Mouse (Mus musculus): ENCODE results near the gene Retreg1. TPM values are rescaled to one million over a fixed set of nuclear protein-coding genes. Genes with fewer than 3 reads are reported as not detected.
A peak's percentile ranks its signal among the peaks of the same experiment; 100 is the strongest.
"Not testable (repeated sequence)": the region's sequence is repeated elsewhere in the genome, so short reads cannot be mapped to it uniquely, and the experiment has no call there.

The Retreg1 gene
- total RNA-seq, 1 experiment from 2014 or later = 200 TPM

DNA sequence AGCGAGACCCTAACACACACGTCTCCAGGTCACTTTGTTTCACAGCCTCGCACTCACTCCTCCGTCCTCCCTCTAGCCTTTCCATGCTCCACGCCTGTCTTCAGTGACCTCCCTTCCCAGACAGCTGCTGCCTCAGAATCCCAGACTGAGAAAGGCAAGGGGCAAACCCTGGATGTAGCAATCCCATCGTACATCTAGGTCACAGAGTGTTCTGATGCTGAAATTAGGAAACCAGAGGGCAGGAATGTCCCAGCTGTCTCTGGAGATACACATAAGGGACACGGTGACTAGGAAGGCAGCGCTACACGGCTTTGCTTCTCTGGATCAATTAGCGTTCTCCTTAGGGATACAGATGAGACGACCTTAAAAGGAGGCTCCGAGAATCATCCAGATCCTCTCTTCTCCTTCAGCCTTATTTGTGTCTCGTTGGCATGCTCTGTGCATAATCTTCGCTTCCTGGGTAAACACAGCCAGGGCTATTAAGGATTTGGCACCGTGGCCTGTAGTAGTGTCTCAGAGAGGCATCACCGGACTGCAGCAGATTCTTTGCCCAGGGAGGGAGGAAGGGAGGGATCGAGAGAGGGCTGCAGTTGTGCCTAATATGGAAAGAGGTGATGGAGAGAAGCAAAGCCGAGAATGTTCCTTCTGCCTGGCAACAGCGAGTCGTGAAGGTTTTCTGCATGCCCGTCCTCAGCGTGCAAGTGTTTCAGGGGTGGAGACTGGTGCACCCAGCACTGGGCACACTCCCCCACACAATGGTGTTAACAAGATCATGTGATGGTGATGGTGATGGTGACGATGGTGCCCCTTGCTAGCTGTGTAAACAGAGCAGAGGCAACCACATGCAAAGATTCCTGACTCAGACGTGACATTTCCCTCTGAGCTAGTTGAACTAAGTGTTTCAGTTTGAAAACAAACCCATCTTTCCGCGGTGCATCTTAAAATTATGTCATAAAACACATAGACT, 105.6 kb downstream of the Retreg1 start:
- no peak for ATAC-seq (replicated peaks in 1 of 2; ENCODE audit: insufficient read depth in 1 of 2, low FRiP score in 2 of 2, low TSS enrichment in 1 of 2, low read depth in 1 of 2, poor library complexity in 2 of 2, severe bottlenecking in 2 of 2)

DNA sequence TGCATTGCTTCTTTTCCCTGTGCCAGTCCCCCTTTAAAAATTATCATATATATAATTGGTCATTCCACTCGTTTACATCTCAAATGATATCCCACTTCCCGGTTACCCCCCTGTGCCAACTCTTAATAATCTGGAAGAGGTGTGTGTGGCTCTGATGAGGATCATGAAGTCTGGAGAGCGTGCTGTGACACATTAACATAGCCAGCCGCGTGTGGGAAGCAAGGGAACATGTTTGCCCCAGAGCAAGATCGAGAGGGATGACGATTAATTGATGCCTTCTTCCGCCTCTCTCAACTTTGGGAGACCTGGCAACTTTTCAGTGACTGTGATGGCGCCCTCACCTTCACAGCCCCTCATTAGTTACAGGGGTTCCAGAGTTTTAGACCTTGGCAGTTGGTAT, 106.7 kb downstream of the Retreg1 start:
- ATAC-seq (replicated peaks in 1 of 2; ENCODE audit: insufficient read depth in 1 of 2, low FRiP score in 2 of 2, low TSS enrichment in 1 of 2, low read depth in 1 of 2, poor library complexity in 2 of 2, severe bottlenecking in 2 of 2) = no peak

- peak in 1 of 2 experiments; percentile 20; a peak in 1 of 4 replicates for ATAC-seq (replicated peaks in 1 of 2; ENCODE audit: insufficient read depth in 1 of 2, low FRiP score in 2 of 2, low TSS enrichment in 1 of 2, low read depth in 1 of 2, poor library complexity in 2 of 2, severe bottlenecking in 2 of 2)
Observed at GRCm38 (mm10) chr15:25950584-25950983, 107.6 kb downstream of the Retreg1 start.

DNA sequence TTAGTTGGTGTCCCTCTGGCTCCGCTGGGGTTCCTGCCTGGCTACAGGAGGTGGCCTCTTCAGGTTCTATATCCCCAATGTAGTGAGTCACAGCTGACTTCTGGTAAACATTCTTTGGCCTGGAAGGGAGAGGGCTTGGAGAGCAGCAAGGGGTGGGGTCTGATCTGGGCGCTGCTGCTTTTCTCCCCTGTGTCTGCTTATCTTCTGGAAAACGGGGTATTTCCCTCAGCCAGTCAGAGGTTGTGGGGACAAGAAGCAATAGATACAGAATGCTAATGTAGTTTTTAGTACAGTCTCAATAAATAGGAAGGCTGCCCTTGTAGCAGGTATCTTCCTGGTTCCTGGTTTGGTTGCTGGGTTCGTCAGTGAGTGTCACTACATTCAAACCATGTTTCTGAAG, 108.1 kb downstream of the Retreg1 start:
- ATAC-seq (replicated peaks in 1 of 2; ENCODE audit: insufficient read depth in 1 of 2, low FRiP score in 2 of 2, low TSS enrichment in 1 of 2, low read depth in 1 of 2, poor library complexity in 2 of 2, severe bottlenecking in 2 of 2) = no peak

DNA sequence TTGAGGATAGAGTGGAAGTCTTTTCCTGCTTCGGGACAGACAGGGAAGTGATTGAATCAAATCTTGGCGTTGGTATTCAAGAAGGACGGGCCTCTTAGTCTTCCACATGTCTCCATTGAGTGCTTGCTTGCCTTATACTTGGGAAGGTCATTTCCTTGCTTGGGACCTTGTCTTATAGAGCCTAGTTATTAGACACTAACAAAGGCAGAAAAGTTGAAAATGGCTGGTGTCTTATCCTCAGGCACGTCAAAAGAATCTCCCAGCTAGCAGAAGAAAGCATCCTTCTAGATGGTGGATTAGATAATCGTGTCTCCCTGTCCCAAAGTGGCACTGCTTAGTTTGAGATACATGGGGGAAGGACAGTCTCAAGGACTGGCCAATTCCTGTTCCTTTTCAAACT, 113.0 kb downstream of the Retreg1 start:
- ATAC-seq (replicated peaks in 1 of 2; ENCODE audit: insufficient read depth in 1 of 2, low FRiP score in 2 of 2, low TSS enrichment in 1 of 2, low read depth in 1 of 2, poor library complexity in 2 of 2, severe bottlenecking in 2 of 2) = no peak

DNA sequence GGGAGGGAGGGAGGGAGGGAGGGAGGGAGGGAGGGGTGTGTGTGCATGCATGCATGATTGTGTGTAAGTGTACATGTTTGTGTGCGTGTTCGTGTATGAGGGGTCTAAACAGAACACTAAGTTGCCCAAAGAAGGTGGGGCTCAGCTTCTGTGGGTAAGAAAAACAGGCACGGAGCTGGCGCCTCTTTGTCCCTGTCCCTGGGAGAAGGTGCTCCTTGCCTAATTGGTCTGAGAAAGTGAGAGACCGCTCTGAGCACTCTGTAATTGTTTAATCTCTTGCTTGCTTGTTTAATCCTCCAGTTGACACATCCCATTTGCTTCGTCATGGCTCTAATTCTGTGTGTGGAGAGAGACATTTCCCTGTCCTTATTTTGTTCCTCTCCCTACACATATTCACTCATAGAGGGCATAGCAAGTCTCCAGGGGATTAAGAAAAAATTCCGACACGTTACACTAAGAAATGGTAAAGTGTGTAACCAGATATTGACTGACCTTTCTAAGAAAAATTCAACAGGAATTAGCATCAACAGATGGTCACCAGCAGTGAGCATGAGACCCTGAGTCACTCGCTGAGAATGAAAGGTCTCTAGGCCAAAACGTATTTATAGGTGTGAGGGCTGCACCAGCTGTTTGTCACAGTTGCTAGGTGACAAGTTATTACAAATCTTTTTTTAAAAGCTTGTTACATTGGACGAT, 113.6 kb downstream of the Retreg1 start:
- ATAC-seq (replicated peaks in 1 of 2; ENCODE audit: insufficient read depth in 1 of 2, low FRiP score in 2 of 2, low TSS enrichment in 1 of 2, low read depth in 1 of 2, poor library complexity in 2 of 2, severe bottlenecking in 2 of 2) = no peak

GRCm38 (mm10) chr15:25957651-25958050, 114.7 kb downstream of the Retreg1 start:
- no peak for ATAC-seq (replicated peaks in 1 of 2; ENCODE audit: insufficient read depth in 1 of 2, low FRiP score in 2 of 2, low TSS enrichment in 1 of 2, low read depth in 1 of 2, poor library complexity in 2 of 2, severe bottlenecking in 2 of 2)

- ATAC-seq (replicated peaks in 1 of 2; ENCODE audit: insufficient read depth in 1 of 2, low FRiP score in 2 of 2, low TSS enrichment in 1 of 2, low read depth in 1 of 2, poor library complexity in 2 of 2, severe bottlenecking in 2 of 2) = peak; percentile 87 to 90
Observed at GRCm38 (mm10) chr15:25959375-25959774, 116.4 kb downstream of the Retreg1 start.

- ATAC-seq (replicated peaks in 1 of 2; ENCODE audit: insufficient read depth in 1 of 2, low FRiP score in 2 of 2, low TSS enrichment in 1 of 2, low read depth in 1 of 2, poor library complexity in 2 of 2, severe bottlenecking in 2 of 2) = no peak
Observed at GRCm38 (mm10) chr15:25960231-25960630, 117.3 kb downstream of the Retreg1 start.

DNA sequence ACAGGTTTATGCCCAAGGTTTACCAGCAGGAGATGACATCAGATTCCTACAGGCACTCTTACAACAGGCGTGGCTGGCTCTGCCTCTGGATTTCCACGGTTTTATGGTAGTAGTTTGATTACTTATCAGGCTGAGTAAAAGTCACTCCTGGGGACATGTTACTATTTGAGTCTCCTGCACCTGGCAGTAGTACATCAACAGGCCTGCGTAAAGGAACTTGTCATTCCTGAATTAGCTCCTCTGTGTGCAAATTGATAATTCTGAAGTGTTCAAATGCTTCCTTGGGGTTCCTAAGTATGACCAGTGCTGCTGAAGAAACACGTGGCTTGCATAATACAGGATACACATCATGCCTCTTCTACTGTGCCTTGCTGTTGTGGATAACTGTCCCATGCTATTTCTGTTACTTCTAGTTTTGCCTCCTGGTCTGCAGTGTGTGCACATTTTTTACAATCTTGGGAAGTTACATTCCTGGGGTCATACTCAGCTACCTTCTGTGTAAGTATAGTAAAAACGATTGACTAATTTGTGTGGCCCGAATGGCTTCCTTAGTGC, 123.3 kb downstream of the Retreg1 start:
- ATAC-seq (replicated peaks in 1 of 2; ENCODE audit: insufficient read depth in 1 of 2, low FRiP score in 2 of 2, low TSS enrichment in 1 of 2, low read depth in 1 of 2, poor library complexity in 2 of 2, severe bottlenecking in 2 of 2) = no peak

- no peak for ATAC-seq (replicated peaks in 1 of 2; ENCODE audit: insufficient read depth in 1 of 2, low FRiP score in 2 of 2, low TSS enrichment in 1 of 2, low read depth in 1 of 2, poor library complexity in 2 of 2, severe bottlenecking in 2 of 2)
Observed at GRCm38 (mm10) chr15:25971596-25971995, 128.6 kb downstream of the Retreg1 start.

DNA sequence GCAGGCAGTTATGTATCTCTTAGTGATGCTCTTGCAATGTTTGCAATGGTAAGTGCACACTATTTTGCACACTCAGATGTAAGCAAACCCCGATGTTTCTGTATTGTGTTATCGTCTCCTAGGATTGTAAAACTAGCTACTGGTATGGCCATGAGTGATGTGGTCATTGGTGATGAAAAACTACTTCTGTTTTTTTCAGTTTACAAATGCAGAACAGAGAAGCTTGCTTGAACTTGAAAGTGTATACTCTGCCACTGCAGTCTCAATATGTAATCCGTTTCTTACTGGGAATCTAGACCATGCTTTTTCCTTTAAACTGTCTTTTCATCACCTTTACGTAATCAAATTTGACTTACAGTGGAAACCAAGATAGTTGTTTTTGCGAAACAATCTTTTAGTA, 129.8 kb downstream of the Retreg1 start:
- peak in 1 of 2 experiments; percentile 45; a peak in 1 of 4 replicates for ATAC-seq (replicated peaks in 1 of 2; ENCODE audit: insufficient read depth in 1 of 2, low FRiP score in 2 of 2, low TSS enrichment in 1 of 2, low read depth in 1 of 2, poor library complexity in 2 of 2, severe bottlenecking in 2 of 2)

- no peak for ATAC-seq (replicated peaks in 1 of 2; ENCODE audit: insufficient read depth in 1 of 2, low FRiP score in 2 of 2, low TSS enrichment in 1 of 2, low read depth in 1 of 2, poor library complexity in 2 of 2, severe bottlenecking in 2 of 2)
Observed at GRCm38 (mm10) chr15:25974352-25974751, 131.4 kb downstream of the Retreg1 start.

DNA sequence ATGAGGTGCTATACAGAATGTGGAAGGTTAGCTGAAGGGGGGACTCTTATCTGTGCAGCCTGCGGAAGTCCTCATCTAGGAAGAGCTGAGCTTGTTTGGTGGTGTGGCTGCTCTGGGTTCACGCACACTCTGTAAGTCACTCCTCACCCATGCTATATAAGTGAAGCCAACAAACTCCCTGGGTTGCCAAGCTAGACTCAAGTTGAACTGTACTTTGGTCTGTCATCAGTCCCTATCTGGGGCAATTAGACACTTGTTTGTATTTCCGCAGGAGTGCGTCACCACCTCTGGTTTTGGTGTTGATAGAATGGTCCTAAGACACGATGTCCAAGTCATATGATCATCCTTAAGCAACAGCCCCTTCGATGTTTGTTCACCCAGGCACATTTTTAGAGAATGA, 132.8 kb downstream of the Retreg1 start:
- ATAC-seq (replicated peaks in 1 of 2; ENCODE audit: insufficient read depth in 1 of 2, low FRiP score in 2 of 2, low TSS enrichment in 1 of 2, low read depth in 1 of 2, poor library complexity in 2 of 2, severe bottlenecking in 2 of 2) = no peak

DNA sequence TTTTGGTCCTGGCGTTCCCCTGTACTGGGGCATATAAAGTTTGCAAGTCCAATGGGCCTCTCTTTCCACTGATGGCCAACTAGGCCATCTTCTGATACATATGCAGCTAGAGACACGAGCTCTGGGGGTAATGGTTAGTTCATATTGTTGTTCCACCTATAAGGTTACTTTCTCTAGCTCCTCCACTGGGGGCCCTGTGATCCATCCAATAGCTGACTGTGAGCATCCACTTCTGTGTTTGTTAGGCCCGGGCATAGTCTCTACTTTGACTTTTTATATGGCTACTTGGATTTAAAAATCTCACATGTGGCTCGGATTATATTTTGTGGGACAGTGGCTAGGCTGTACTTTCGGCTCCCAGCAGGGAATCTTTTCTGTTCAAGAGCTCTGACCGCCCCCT, 140.6 kb downstream of the Retreg1 start:
- ATAC-seq (replicated peaks in 1 of 2; ENCODE audit: insufficient read depth in 1 of 2, low FRiP score in 2 of 2, low TSS enrichment in 1 of 2, low read depth in 1 of 2, poor library complexity in 2 of 2, severe bottlenecking in 2 of 2) = not testable (repeated sequence)

DNA sequence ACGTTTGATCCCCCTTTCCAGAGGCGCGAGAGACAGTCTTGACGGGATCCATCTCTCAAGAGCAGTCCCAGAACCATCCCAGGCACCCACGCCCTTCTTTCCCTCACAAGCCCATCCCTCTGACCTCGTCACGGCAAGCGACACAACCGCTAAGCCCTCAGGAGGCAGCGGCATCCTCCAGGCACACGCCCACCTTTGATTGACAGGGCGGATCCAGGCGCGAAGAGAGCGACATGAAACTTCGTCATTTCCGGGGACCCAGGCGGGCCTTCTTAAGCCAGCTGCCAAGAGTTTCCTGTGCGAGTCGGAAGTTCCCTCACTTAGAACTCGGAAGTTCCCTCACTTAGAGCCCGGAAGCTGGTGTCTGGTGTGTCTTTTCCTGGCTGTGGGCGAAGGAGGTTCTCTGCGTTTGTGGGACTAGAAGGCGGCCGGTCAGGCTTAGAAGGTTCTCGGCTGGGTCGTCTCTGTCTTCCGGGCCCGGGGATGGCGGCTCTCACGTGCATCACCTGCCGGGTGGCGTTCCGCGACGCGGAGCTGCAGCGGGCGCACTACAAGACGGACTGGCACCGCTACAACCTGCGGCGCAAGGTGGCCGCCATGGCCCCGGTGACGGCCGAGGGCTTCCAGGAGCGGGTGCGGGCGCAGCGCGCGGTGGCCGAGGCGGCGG, 141.2 kb downstream of the Retreg1 start, which contains the start of gene Zfp622:
TSS of gene Zfp622 (plus strand) at position 300 of the 667 bp plus-strand sequence.
- ATAC-seq (replicated peaks in 1 of 2; ENCODE audit: insufficient read depth in 1 of 2, low FRiP score in 2 of 2, low TSS enrichment in 1 of 2, low read depth in 1 of 2, poor library complexity in 2 of 2, severe bottlenecking in 2 of 2) = peak; percentile 97

GRCm38 (mm10) chr15:25984734-25985492, 141.9 kb downstream of the Retreg1 start:
- no peak for ATAC-seq (replicated peaks in 1 of 2; ENCODE audit: insufficient read depth in 1 of 2, low FRiP score in 2 of 2, low TSS enrichment in 1 of 2, low read depth in 1 of 2, poor library complexity in 2 of 2, severe bottlenecking in 2 of 2)

All from hematopoietic stem cell, adult 5-6 weeks (primary cell).